Mouse (Mus musculus): ENCODE results near the gene Csad. TPM values are rescaled to one million over a fixed set of nuclear protein-coding genes. Genes with fewer than 3 reads are reported as not detected.
A peak's percentile ranks its signal among the peaks of the same experiment; 100 is the strongest.

Csad gene
- polyA plus RNA-seq, 1 experiment from 2014 or later: 39.4 TPM

- no peaks in the 10 kb centered on the region for H3K9me3 ChIP-seq (replicated peaks)
- 17% methylated on average over 19 of the region's 19 CpGs for WGBS
- peaks cover 63% of the 10 kb centered on the region for H3K27me3 ChIP-seq (replicated peaks)
- H3K27ac ChIP-seq (ENCODE audit: poor library complexity, severe bottlenecking): no peak overlapping the region
- H3K4me2 ChIP-seq: peak overlapping the region; percentile 98
- H3K36me3 ChIP-seq: no peaks in the 10 kb centered on the region
- ATAC-seq (ENCODE audit: insufficient number of reproducible peaks, low FRiP score): no peak
- peak overlapping the region; percentile 67 for H3K4me3 ChIP-seq
- H3K4me1 ChIP-seq (replicated peaks): peaks cover 63% of the 10 kb centered on the region
- H3K9ac ChIP-seq: peak overlapping the region; percentile 63; the same call in 1 of the 2 replicates
Observed at GRCm38 (mm10) chr15:102244306-102245191, 40.0 kb upstream of the Csad start.

GRCm38 (mm10) chr15:102243229-102244190 is 39.0 kb upstream of the Csad start:
- H3K4me2 ChIP-seq: peak overlapping the region; percentile 48
- peak overlapping the region; percentile 14 for H3K4me3 ChIP-seq
- 0 out of 2 replicates have a peak overlapping the region, but pooled peaks have one; percentile 28 for H3K27ac ChIP-seq (ENCODE audit: poor library complexity, severe bottlenecking)
- no peak overlapping the region for H3K9ac ChIP-seq
- WGBS: 22% methylated on average over 22 of the region's 22 CpGs
- 0 out of 2 replicates have a peak, but pooled peaks cover 2% of the 10 kb centered on the region for H3K36me3 ChIP-seq
- peaks cover 57% of the 10 kb centered on the region for H3K27me3 ChIP-seq (replicated peaks)
- no peak for ATAC-seq (ENCODE audit: insufficient number of reproducible peaks, low FRiP score)
- H3K4me1 ChIP-seq (replicated peaks): peaks cover 53% of the 10 kb centered on the region
- H3K9me3 ChIP-seq (replicated peaks): no peaks in the 10 kb centered on the region

- H3K4me3 ChIP-seq: no peak overlapping the region
- no peak overlapping the region for H3K9ac ChIP-seq
- peaks cover 55% of the 10 kb centered on the region for H3K27me3 ChIP-seq (replicated peaks)
- no peak overlapping the region for H3K27ac ChIP-seq (ENCODE audit: poor library complexity, severe bottlenecking)
- no peak overlapping the region for H3K4me2 ChIP-seq
- H3K9me3 ChIP-seq (replicated peaks): no peaks in the 10 kb centered on the region
- ATAC-seq (ENCODE audit: insufficient number of reproducible peaks, low FRiP score): no peak
- 42% methylated on average over 12 of the region's 12 CpGs for WGBS
- 0 out of 2 replicates have a peak, but pooled peaks cover 4% of the 10 kb centered on the region for H3K36me3 ChIP-seq
- H3K4me1 ChIP-seq (replicated peaks): peaks cover 46% of the 10 kb centered on the region
Observed at GRCm38 (mm10) chr15:102242404-102243228, 38.1 kb upstream of the Csad start.

- peaks cover 9% of the 10 kb centered on the region; the same call in 1 of the 2 replicates for H3K36me3 ChIP-seq
- no peak overlapping the region for H3K9ac ChIP-seq
- H3K4me3 ChIP-seq: no peak overlapping the region
- H3K4me1 ChIP-seq (replicated peaks): peaks cover 38% of the 10 kb centered on the region
- no peaks in the 10 kb centered on the region for H3K9me3 ChIP-seq (replicated peaks)
- H3K27ac ChIP-seq (ENCODE audit: poor library complexity, severe bottlenecking): no peak overlapping the region; the same call in 1 of the 2 replicates
- peak; percentile 67 for ATAC-seq (ENCODE audit: insufficient number of reproducible peaks, low FRiP score)
- no peak overlapping the region for H3K4me2 ChIP-seq
- WGBS: 63% methylated on average over 4 of the region's 4 CpGs
- H3K27me3 ChIP-seq (replicated peaks): peaks cover 47% of the 10 kb centered on the region
Observed at GRCm38 (mm10) chr15:102240607-102241006, 36.1 kb upstream of the Csad start.

- H3K4me2 ChIP-seq: no peak overlapping the region
- no peak overlapping the region for H3K4me3 ChIP-seq
- H3K27ac ChIP-seq (ENCODE audit: poor library complexity, severe bottlenecking): no peak overlapping the region
- no peaks in the 10 kb centered on the region for H3K9me3 ChIP-seq (replicated peaks)
- no peak overlapping the region for H3K9ac ChIP-seq
- ATAC-seq (ENCODE audit: insufficient number of reproducible peaks, low FRiP score): no peak
- 71% methylated on average over 11 of the region's 11 CpGs for WGBS
- peaks cover 45% of the 10 kb centered on the region for H3K27me3 ChIP-seq (replicated peaks)
- peaks cover 36% of the 10 kb centered on the region for H3K4me1 ChIP-seq (replicated peaks)
- peaks cover 12% of the 10 kb centered on the region; the same call in 1 of the 2 replicates for H3K36me3 ChIP-seq
Observed at GRCm38 (mm10) chr15:102239851-102240250, 35.3 kb upstream of the Csad start.

GRCm38 (mm10) chr15:102239260-102239590 is 34.7 kb upstream of the Csad start:
- H3K9ac ChIP-seq: no peak overlapping the region
- no peak for ATAC-seq (ENCODE audit: insufficient number of reproducible peaks, low FRiP score)
- peaks cover 12% of the 10 kb centered on the region; the same call in 1 of the 2 replicates for H3K36me3 ChIP-seq
- H3K4me3 ChIP-seq: no peak overlapping the region
- 13% methylated on average over 9 of the region's 9 CpGs for WGBS
- no peaks in the 10 kb centered on the region for H3K9me3 ChIP-seq (replicated peaks)
- H3K4me2 ChIP-seq: no peak overlapping the region
- no peak overlapping the region for H3K27ac ChIP-seq (ENCODE audit: poor library complexity, severe bottlenecking)
- peaks cover 40% of the 10 kb centered on the region for H3K27me3 ChIP-seq (replicated peaks)
- peaks cover 31% of the 10 kb centered on the region for H3K4me1 ChIP-seq (replicated peaks)

- peaks cover 26% of the 10 kb centered on the region for H3K4me1 ChIP-seq (replicated peaks)
- H3K4me3 ChIP-seq: no peak overlapping the region
- no peak for ATAC-seq (ENCODE audit: insufficient number of reproducible peaks, low FRiP score)
- whole genome bisulfite sequencing: 75% methylated on average over 14 of the region's 14 CpGs
- peaks cover 35% of the 10 kb centered on the region for H3K27me3 ChIP-seq (replicated peaks)
- H3K4me2 ChIP-seq: no peak overlapping the region
- no peak overlapping the region for H3K9ac ChIP-seq
- no peaks in the 10 kb centered on the region for H3K9me3 ChIP-seq (replicated peaks)
- H3K27ac ChIP-seq (ENCODE audit: poor library complexity, severe bottlenecking): no peak overlapping the region
- peaks cover 12% of the 10 kb centered on the region; the same call in 1 of the 2 replicates for H3K36me3 ChIP-seq
Observed at GRCm38 (mm10) chr15:102238543-102239259, 34.2 kb upstream of the Csad start.

GRCm38 (mm10) chr15:102235371-102236027 is 31.0 kb upstream of the Csad start:
- 24% methylated on average over 21 of the region's 21 CpGs for WGBS
- Histone ChIP-seq H3K4me2 (peak overlapping the region; percentile 51), H3K36me3 (peaks cover 12% of the 10 kb centered on the region; the same call in 1 of the 2 replicates), H3K27ac (ENCODE audit: poor library complexity, severe bottlenecking) (no peak overlapping the region), H3K27me3 (replicated peaks) (peaks cover 4% of the 10 kb centered on the region), H3K9ac (peak overlapping the region; percentile 55), H3K4me1 (replicated peaks) (peaks cover 12% of the 10 kb centered on the region), H3K9me3 (replicated peaks) (no peaks in the 10 kb centered on the region), H3K4me3 (peak overlapping the region; percentile 17; the same call in 1 of the 2 replicates)
- ATAC-seq (ENCODE audit: insufficient number of reproducible peaks, low FRiP score): 0 out of 2 replicates have a peak, but pooled peaks have one; percentile 13

GRCm38 (mm10) chr15:102233896-102234295 is 29.4 kb upstream of the Csad start:
- 32% methylated on average over 2 of the region's 2 CpGs for WGBS
- Histone ChIP-seq H3K36me3 (peaks cover 12% of the 10 kb centered on the region; the same call in 1 of the 2 replicates), H3K4me1 (replicated peaks) (peaks cover 11% of the 10 kb centered on the region), H3K9me3 (replicated peaks) (no peaks in the 10 kb centered on the region), H3K27me3 (replicated peaks) (peaks cover 3% of the 10 kb centered on the region; the same call in 1 of the 2 replicates), H3K4me2 (no peak overlapping the region), H3K9ac (no peak overlapping the region), H3K27ac (ENCODE audit: poor library complexity, severe bottlenecking) (no peak overlapping the region), H3K4me3 (no peak overlapping the region)
- no peak for ATAC-seq (ENCODE audit: insufficient number of reproducible peaks, low FRiP score)

All from heart, embryonic 12.5 days (tissue).